Mouse (Mus musculus) layer of hippocampus, postnatal 14 days (tissue): Measurements from ENCODE around the gene Zfp982. TPM values are rescaled to one million over a fixed set of nuclear protein-coding genes. Genes with fewer than 3 reads are reported as not detected.
"Not testable (repeated sequence)": the region's sequence is repeated elsewhere in the genome, so short reads cannot be mapped to it uniquely, and the experiment has no call there.

Experiments used
- DNase-seq, 2 experiments: peaks; one replicate each; pipeline ENCODE4 v3.0.0; 2021 to 2022; ENCODE audit warnings: low spot score in 2 of 2, mixed read lengths in 1 of 2
- long read RNA-seq, 2 experiments: library from polyadenylated mRNA; stranded (forward); transcript quantifications; one replicate each; pipeline ENCODE4 v2.0.0; 2021
- total RNA-seq, 2 experiments: library from RNA; stranded (reverse); gene quantifications; 2 replicates each; pipeline ENCODE4 v1.2.3; 2021

Zfp982 gene
- 1 to 10 TPM; 3.7 to 4.1 TPM for total RNA-seq
- long read RNA-seq, experiment 1, partial matches to known transcripts, result 0 of 3 reads
- long read RNA-seq, experiment 1, other reads (novel, unspliced or antisense), result 3 of 3 reads
- long read RNA-seq, experiment 2, result 0 reads

- not testable (repeated sequence) for DNase-seq
Observed at GRCm38 (mm10) chr4:147492117-147492516, at the start of gene Zfp982. Zfp982 (plus strand) TSS chr4:147492417.

- not testable (repeated sequence) for DNase-seq
Observed at GRCm38 (mm10) chr4:147442649-147443553, 49.3 kb upstream of the Zfp982 start.

GRCm38 (mm10) chr4:147443554-147443927 is 48.7 kb upstream of the Zfp982 start:
- not testable (repeated sequence) for DNase-seq

- not testable (repeated sequence) for DNase-seq
Observed at GRCm38 (mm10) chr4:147445371-147445770, 46.8 kb upstream of the Zfp982 start.

- DNase-seq, result no peak
Observed at GRCm38 (mm10) chr4:147448358-147448757, 43.9 kb upstream of the Zfp982 start.

GRCm38 (mm10) chr4:147449099-147449581 is 43.1 kb upstream of the Zfp982 start:
- DNase-seq, result no peak

GRCm38 (mm10) chr4:147449986-147450385 is 42.2 kb upstream of the Zfp982 start:
- not testable (repeated sequence) for DNase-seq

GRCm38 (mm10) chr4:147467207-147467606 is 25.0 kb upstream of the Zfp982 start:
- not testable (repeated sequence) for DNase-seq

- not testable (repeated sequence) for DNase-seq
Observed at GRCm38 (mm10) chr4:147498772-147499613, 6.8 kb downstream of the Zfp982 start.

GRCm38 (mm10) chr4:147509174-147509573 is 17.0 kb downstream of the Zfp982 start:
- no peak for DNase-seq

- no peak for DNase-seq
Observed at GRCm38 (mm10) chr4:147518981-147519380, 26.8 kb downstream of the Zfp982 start.

GRCm38 (mm10) chr4:147520100-147520499 is 27.9 kb downstream of the Zfp982 start:
- DNase-seq, result no peak

- DNase-seq, result no peak
Observed at GRCm38 (mm10) chr4:147525125-147525524, 32.9 kb downstream of the Zfp982 start.

GRCm38 (mm10) chr4:147530366-147530765 is 38.1 kb downstream of the Zfp982 start:
- no peak for DNase-seq

GRCm38 (mm10) chr4:147535916-147536315 is 43.7 kb downstream of the Zfp982 start:
- DNase-seq, result not testable (repeated sequence)

GRCm38 (mm10) chr4:147537702-147538101 is 45.5 kb downstream of the Zfp982 start:
- no peak for DNase-seq

- not testable (repeated sequence) for DNase-seq
Observed at GRCm38 (mm10) chr4:147539918-147540317, 47.7 kb downstream of the Zfp982 start, which contains the start of gene Gm16503. Gm16503 (plus strand) TSS chr4:147540218.

- DNase-seq, result no peak
Observed at GRCm38 (mm10) chr4:147541105-147541504, 48.9 kb downstream of the Zfp982 start.

GRCm38 (mm10) chr4:147553071-147553470 is 60.9 kb downstream of the Zfp982 start, which contains the start of gene Zfp985:
Zfp985 (plus strand) TSS chr4:147553277.
- not testable (repeated sequence) for DNase-seq

GRCm38 (mm10) chr4:147554361-147554760 is 62.1 kb downstream of the Zfp982 start:
- not testable (repeated sequence) for DNase-seq

GRCm38 (mm10) chr4:147556921-147557320 is 64.7 kb downstream of the Zfp982 start:
- not testable (repeated sequence) for DNase-seq
